Mouse (Mus musculus) kidney, adult 2 months (tissue): Measurements from ENCODE around the gene Fxyd4. TPM values are rescaled to one million over a fixed set of nuclear protein-coding genes. Genes with fewer than 3 reads are reported as not detected.

ENCODE experiments used
- DNase-seq: peaks from one replicate; pipeline ENCODE4 v3.0.0; 2021
- H3K27ac ChIP-seq: fragments of 200-500 bp; 2 replicates; pipeline ENCODE4 v1.5.1; 2012; ENCODE audit warnings: low read depth, low read length, control low read depth, inconsistent platforms; ENCODE audit not compliant: insufficient read depth
- H3K27me3 ChIP-seq: fragments of 200-500 bp; replicated peaks from 2 replicates; pipeline ENCODE4 v1.6.1; 2012; ENCODE audit warnings: mild to moderate bottlenecking, moderate library complexity, low read length, inconsistent platforms; ENCODE audit not compliant: control insufficient read depth, insufficient read depth
- H3K36me3 ChIP-seq: fragments of 200-500 bp; 2 replicates; pipeline ENCODE4 v1.6.1; 2012; ENCODE audit warnings: mild to moderate bottlenecking, moderate library complexity, low read length, inconsistent platforms; ENCODE audit not compliant: control insufficient read depth, insufficient read depth
- H3K4me1 ChIP-seq: fragments of 200-500 bp; 2 replicates; pipeline ENCODE4 v1.6.1; 2011; ENCODE audit warnings: low read length; ENCODE audit not compliant: control insufficient read depth, insufficient read depth
- H3K4me3 ChIP-seq: fragments of 200-500 bp; 2 replicates; pipeline ENCODE4 v1.5.1; 2011; ENCODE audit warnings: mild to moderate bottlenecking, low read depth, low read length, control low read depth; ENCODE audit not compliant: insufficient read depth
- CTCF ChIP-seq: fragments of 200-500 bp; conservative IDR thresholded peaks from 2 replicates; pipeline ENCODE4 v1.5.1; 2011; ENCODE audit warnings: low read depth, mild to moderate bottlenecking, control low read depth, low read length, moderate library complexity, mixed read lengths; ENCODE audit not compliant: insufficient read depth, insufficient read length
- POLR2A ChIP-seq: fragments of 200-500 bp; IDR thresholded peaks from one replicate; pipeline ENCODE4 v1.6.1; 2011; ENCODE audit warnings: low read depth, low read length, control low read depth
- WGBS: fragments of 180-500 bp; shearing (Covaris S2); methylation state at CpG from one replicate; pipeline ENCODE4 v1.1.7; 2018; 5-methylcytosine and 5-hydroxymethylcytosine counted together
- polyA plus RNA-seq: library from polyadenylated mRNA; depleted of rRNA; stranded (reverse); fragments of >200 nt; gene quantifications from 2 replicates; pipeline ENCODE4 v1.2.3, GENCODE M21; 2012

Fxyd4 gene
- polyA plus RNA-seq, 1 experiment, result 213 TPM

- H3K36me3 ChIP-seq, result peaks cover 3% of the 10 kb centered on the region; the same call in 1 of the 2 replicates
- no peak overlapping the region for H3K27ac ChIP-seq
- H3K4me3 ChIP-seq, result no peak overlapping the region
- DNase-seq, result no peak
- no peak for TF ChIP-seq POLR2A
- TF ChIP-seq CTCF, result no peak
- 79% methylated on average over 3 of the region's 3 CpGs for WGBS
- no peaks in the 10 kb centered on the region for H3K27me3 ChIP-seq
- no peaks in the 10 kb centered on the region for H3K4me1 ChIP-seq
Observed at GRCm38 (mm10) chr6:117929945-117930655, 7.4 kb downstream of the Fxyd4 start.

DNA sequence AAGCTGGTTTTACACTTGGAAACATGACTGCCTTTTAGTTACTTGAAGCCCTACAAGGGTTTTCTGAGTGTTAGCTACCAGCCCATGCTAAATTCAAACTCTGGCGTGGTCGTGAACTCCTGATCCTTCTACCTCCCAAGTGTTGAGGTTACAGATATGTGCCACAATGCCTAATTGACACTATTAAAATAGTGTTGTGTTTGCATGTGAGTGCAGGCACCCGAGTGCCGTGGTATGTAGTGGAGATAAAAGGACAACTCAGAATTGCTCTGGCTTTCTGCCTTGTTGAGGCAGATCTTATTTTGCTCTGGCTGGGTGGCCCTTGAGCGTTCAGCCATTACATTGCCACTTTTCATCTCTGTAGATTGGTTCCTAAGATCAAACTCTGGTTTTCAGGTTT lies 8.7 kb downstream of the Fxyd4 start:
- TF ChIP-seq CTCF, result no peak
- TF ChIP-seq POLR2A, result no peak
- DNase-seq, result no peak
- Histone ChIP-seq H3K36me3 (peaks cover 3% of the 10 kb centered on the region; the same call in 1 of the 2 replicates), H3K27ac (no peak overlapping the region), H3K27me3 (no peaks in the 10 kb centered on the region), H3K4me1 (no peaks in the 10 kb centered on the region), H3K4me3 (no peak overlapping the region)
- WGBS, result 84% methylated on average over 5 of the region's 5 CpGs

- no peak for TF ChIP-seq CTCF
- TF ChIP-seq POLR2A, result no peak
- Histone ChIP-seq H3K36me3 (peaks cover 3% of the 10 kb centered on the region; the same call in 1 of the 2 replicates), H3K27ac (no peak overlapping the region), H3K4me1 (no peaks in the 10 kb centered on the region), H3K27me3 (no peaks in the 10 kb centered on the region), H3K4me3 (no peak overlapping the region)
- no peak for DNase-seq
- 78% methylated on average over 7 of the region's 7 CpGs for WGBS
Observed at GRCm38 (mm10) chr6:117927955-117928354, 9.5 kb downstream of the Fxyd4 start.

DNA sequence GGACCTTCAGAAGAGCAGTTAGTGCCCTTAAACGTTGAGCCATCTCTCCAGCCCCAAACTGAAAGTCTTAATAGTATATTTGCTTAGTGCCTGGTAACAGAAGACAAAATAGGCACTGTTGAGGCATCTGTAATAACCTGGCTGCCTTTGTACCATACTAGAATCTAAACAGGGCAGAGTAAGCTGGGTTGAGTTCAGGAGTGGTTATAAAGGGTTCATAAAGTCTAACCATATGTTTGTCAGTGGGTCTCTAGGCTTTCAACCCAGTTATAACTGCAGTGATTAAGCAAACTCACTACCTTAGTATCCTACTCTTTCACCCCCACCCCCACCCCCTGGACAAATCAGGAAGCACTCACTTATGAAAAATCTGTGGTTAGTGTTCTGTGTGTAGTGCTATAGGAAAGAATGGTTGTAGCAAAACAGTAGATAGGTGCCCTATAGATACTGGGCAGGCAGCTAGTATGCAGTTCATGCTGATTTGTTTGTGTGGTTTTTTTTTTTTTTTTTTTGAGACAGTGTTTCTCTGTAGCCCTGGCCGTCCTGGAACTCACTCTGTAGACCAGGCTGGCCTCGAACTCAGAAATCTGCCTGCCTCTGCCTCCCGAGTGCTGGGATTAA lies 10.5 kb downstream of the Fxyd4 start:
- H3K27me3 ChIP-seq, result no peaks in the 10 kb centered on the region
- no peak overlapping the region for H3K4me3 ChIP-seq
- WGBS, result 76% methylated on average over 4 of the region's 4 CpGs

DNA sequence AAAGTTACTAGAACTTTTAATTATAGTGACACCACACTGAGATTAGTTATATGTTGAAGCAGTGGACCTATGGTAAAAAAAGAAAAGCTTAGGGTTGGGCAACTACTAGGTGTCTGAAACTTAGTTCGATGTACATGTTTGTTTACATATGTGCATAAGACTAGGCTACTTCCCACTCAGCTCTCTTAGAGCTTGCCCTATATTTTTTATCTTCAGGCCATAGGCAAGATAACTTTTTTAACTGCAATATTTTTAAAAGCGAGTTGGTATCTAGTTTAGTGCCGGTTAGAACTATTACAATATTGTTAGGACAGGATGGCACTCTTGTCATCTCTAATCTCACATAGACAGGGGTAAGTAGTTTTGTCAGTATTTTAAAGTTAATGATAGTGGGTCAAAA lies 15.5 kb downstream of the Fxyd4 start:
- no peak for DNase-seq
- 84% methylated on average over 3 of the region's 3 CpGs for WGBS
- H3K27ac ChIP-seq, result no peak overlapping the region
- peaks cover 7% of the 10 kb centered on the region; the same call in 1 of the 2 replicates for H3K4me1 ChIP-seq
- TF ChIP-seq CTCF (no peak), POLR2A (no peak)
- H3K27me3 ChIP-seq, result no peaks in the 10 kb centered on the region
- H3K4me3 ChIP-seq, result no peak overlapping the region
- peaks cover 20% of the 10 kb centered on the region for H3K36me3 ChIP-seq

More for the DNA sequence above, 10.5 kb downstream of the Fxyd4 start:
- H3K36me3 ChIP-seq, result peaks cover 10% of the 10 kb centered on the region; the same call in 1 of the 2 replicates
- no peak for DNase-seq
- no peaks in the 10 kb centered on the region for H3K4me1 ChIP-seq
- H3K27ac ChIP-seq, result no peak overlapping the region
- TF ChIP-seq POLR2A (no peak), CTCF (no peak)

GRCm38 (mm10) chr6:117920659-117921640 lies 16.5 kb downstream of the Fxyd4 start:
- H3K27ac ChIP-seq, result 0 out of 2 replicates have a peak overlapping the region, but pooled peaks have one; percentile 37
- H3K4me1 ChIP-seq, result peaks cover 8% of the 10 kb centered on the region
- TF ChIP-seq CTCF (peak; percentile 69), POLR2A (no peak)
- H3K36me3 ChIP-seq, result peaks cover 20% of the 10 kb centered on the region
- DNase-seq, result peak; percentile 64
- no peaks in the 10 kb centered on the region for H3K27me3 ChIP-seq
- H3K4me3 ChIP-seq, result no peak overlapping the region
- 23% methylated on average over 3 of the region's 3 CpGs for WGBS
